Mouse (Mus musculus): ENCODE measurements around the gene Prkab2. TPM values are rescaled to one million over a fixed set of nuclear protein-coding genes. Genes with fewer than 3 reads are reported as not detected.

Gene Prkab2
- 8.7 to 10.6 TPM (median 9.1 TPM) in 4 replicates for total RNA-seq (2023; ENCODE audit: inconsistent age)

GRCm38 (mm10) chr3:97657655-97658411, at the start of gene Prkab2:
Gene Prkab2 (plus strand): TSS chr3:97658193.

GRCm38 (mm10) chr3:97609845-97610410, 48.1 kb upstream of the Prkab2 start, which contains the start of gene Chd1l:
Gene Chd1l (minus strand): TSS chr3:97610203.

GRCm38 (mm10) chr3:97628391-97629001, 29.5 kb upstream of the Prkab2 start, which contains the start of gene Fmo5:
Gene Fmo5 (plus strand): TSS chr3:97628804.

GRCm38 (mm10) chr3:97674644-97675110, 16.7 kb downstream of the Prkab2 start, which contains the start of gene Gm17651:
Gene Gm17651 (minus strand): TSS chr3:97674694.

Other genes with a start within 250 kb of the Prkab2 start
- not detected in 4 replicates for gene Olfr1402, start 236.2 kb upstream of the Prkab2 start, total RNA-seq (2023; ENCODE audit: inconsistent age)
- 31.1 to 37.7 TPM (median 36.1 TPM) in 4 replicates for gene Chd1l, start 48.0 kb upstream of the Prkab2 start, total RNA-seq (2023; ENCODE audit: inconsistent age)
- gene Fmo5, start 29.4 kb upstream of the Prkab2 start, total RNA-seq (2023; ENCODE audit: inconsistent age), result 7.7 to 11.7 TPM (median 9.8 TPM) in 4 replicates
- not detected in 4 replicates for gene Gm17651, start 16.5 kb downstream of the Prkab2 start, total RNA-seq (2023; ENCODE audit: inconsistent age)
- gene Pde4dip, start 230.5 kb downstream of the Prkab2 start, total RNA-seq (2023; ENCODE audit: inconsistent age), result 15.4 to 21.1 TPM (median 20.0 TPM) in 4 replicates
- gene Sec22b, start 243.0 kb downstream of the Prkab2 start, total RNA-seq (2023; ENCODE audit: inconsistent age), result 46.2 to 59.9 TPM (median 52.0 TPM) in 4 replicates

Data from B cell, adult (primary cell).